ENCODE assay signal across 8 mouse cellular contexts in genomic region chr10:41980772-41981383, GRCm38 (mm10). TPM values are rescaled to one million over a fixed set of nuclear protein-coding genes. Genes with fewer than 3 reads are reported as not detected.
A peak's percentile ranks its signal among the peaks of the same experiment; 100 is the strongest.
DNase-seq lines count a peak whose midpoint lies in the region; ATAC-seq and TF ChIP-seq lines count a peak whose summit lies in the region.

No protein-coding gene starts in this region.

- H3K4me3 ChIP-seq in bone marrow, adult 2 months (replicated peaks; ENCODE audit: control insufficient read depth, low read depth, low read length), result no peak overlapping the region
- no peak overlapping the region for H3K4me3 ChIP-seq in neural tube, embryonic 15.5 days (replicated peaks)

- peak; percentile 32; the same call in 1 of the 2 replicates for TF ChIP-seq CTCF in bone marrow, adult 2 months (IDR thresholded peaks at IDR 0.05; ENCODE audit: control insufficient read depth, insufficient read depth, low read length)

- H3K27me3 ChIP-seq in neural tube, embryonic 15.5 days (replicated peaks), result no peaks in the 10 kb centered on the region

- WGBS in bone marrow, adult 2 months, result 26% methylated on average over 6 of the region's 6 CpGs
- 26% methylated on average over 6 of the region's 6 CpGs for WGBS in neural tube, embryonic 15.5 days

- no peaks in the 10 kb centered on the region for H3K36me3 ChIP-seq in neural tube, embryonic 15.5 days

- no peak for TF ChIP-seq POLR2A in bone marrow, adult 2 months (IDR thresholded peaks at IDR 0.05; ENCODE audit: borderline replicate concordance, control insufficient read depth, low read depth, low read length)

- peak; percentile 71 for ATAC-seq in CD4-positive, CD25-positive, alpha-beta regulatory T cell, adult 4 months
- ATAC-seq in erythroblast, adult 5-6 weeks (replicated peaks; ENCODE audit: low FRiP score, poor library complexity, severe bottlenecking), result peak; percentile 84
- peak; percentile 72; the same call in 1 of the 2 replicates for ATAC-seq in neural tube, embryonic 15.5 days (ENCODE audit: low FRiP score)

- H3K9ac ChIP-seq in neural tube, embryonic 15.5 days (replicated peaks), result no peak overlapping the region

- peak; percentile 26 for DNase-seq in heart, postnatal 25 days (ENCODE audit: low spot score)
- DNase-seq in kidney, postnatal 4 days, result peak; percentile 77 to 83
- DNase-seq in lung, adult 18-20 months, result peak; percentile 69 to 79
- peak; percentile 74 for DNase-seq in testis, postnatal 14 days (ENCODE audit: low spot score)

- H3K9me3 ChIP-seq in neural tube, embryonic 15.5 days (replicated peaks), result no peaks in the 10 kb centered on the region

- H3K27ac ChIP-seq in bone marrow, adult 2 months (ENCODE audit: control insufficient read depth, insufficient read depth, low read depth, low read length, poor library complexity), result no peak overlapping the region
- no peak overlapping the region for H3K27ac ChIP-seq in neural tube, embryonic 15.5 days (replicated peaks)

- no peaks in the 10 kb centered on the region; the same call in 1 of the 2 replicates for H3K4me1 ChIP-seq in bone marrow, adult 2 months (ENCODE audit: control insufficient read depth, insufficient read depth, low read length)
- no peaks in the 10 kb centered on the region for H3K4me1 ChIP-seq in neural tube, embryonic 15.5 days

- H3K4me2 ChIP-seq in neural tube, embryonic 15.5 days, result 0 out of 2 replicates have a peak overlapping the region, but pooled peaks have one; percentile 17

- intact Hi-C loops in heart, postnatal 25 days (cut with DNase I), result loop anchor here (1.0 to 10.0 kb wide), 3 partner anchors 296 to 654 kb away; partner anchors contain the start of gene Foxo3

RNA-seq across cellular contexts. Expression of gene Armc2, which starts 37.4 kb away (rescaled TPM):
- under 1 TPM; 0.48 to 0.56 TPM for polyA plus RNA-seq in CD4-positive, CD25-positive, alpha-beta regulatory T cell, adult 4 months (2017; shearing (Covaris generic))
- 0.30 TPM in 1 of 2 replicates, not detected in the other for polyA plus RNA-seq in bone marrow, adult 2 months (2011; ENCODE audit: insufficient read depth, insufficient read length, low replicate concordance, missing spikeins)
- not detected in 2 replicates for total RNA-seq in erythroblast, adult 5-6 weeks (2015; ENCODE audit: low replicate concordance)
- total RNA-seq in erythroblast, adult 5-6 weeks (2017; ENCODE audit: low replicate concordance), result not detected in 2 replicates
- 1 to 10 TPM; 7.8 to 8.2 TPM for total RNA-seq in heart, postnatal 25 days (2021)
- polyA plus RNA-seq in neural tube, embryonic 15.5 days (2015; fragmentation: Nextera tagmentation; extraction: Ambion mirVana), result 7.1 and 10.2 TPM in 2 replicates

Comparison
In these comparisons a context has a peak if more than half of its experiments do, and no peak if none do; other contexts are left out.
1. DNase-seq: peak in every context shown above with its lines; median percentile 80 in kidney, postnatal 4 days; 74 in lung, adult 18-20 months; 74 in testis, postnatal 14 days; 26 in heart, postnatal 25 days.